Mouse (Mus musculus) stomach, postnatal 0 days (tissue): ENCODE data around the gene Ache. TPM values are rescaled to one million over a fixed set of nuclear protein-coding genes. Genes with fewer than 3 reads are reported as not detected.

Experiments
- ATAC-seq: fragments of 200-750 bp; cut with Nextera tagmentation; 2 replicates; pipeline ENCODE4 v1.8.0; 2017; ENCODE audit not compliant: low FRiP score, low TSS enrichment
- DNase-seq: peaks from one replicate; pipeline ENCODE4 v3.0.0-alpha.2; 2016; ENCODE audit warnings: low spot score
- H3K27ac ChIP-seq: fragments of 300-500 bp; sonication (generic); replicated peaks from 2 replicates; pipeline ENCODE4 v1.5.1; 2014; ENCODE audit warnings: mild to moderate bottlenecking, control low read depth
- H3K27me3 ChIP-seq: fragments of 300-500 bp; sonication (generic); 2 replicates; pipeline ENCODE4 v1.6.1; 2014; ENCODE audit warnings: low read length; ENCODE audit not compliant: control insufficient read depth, insufficient read depth
- H3K36me3 ChIP-seq: fragments of 300-500 bp; sonication (generic); 2 replicates; pipeline ENCODE4 v1.6.1; 2014; ENCODE audit warnings: low read length, mixed read lengths; ENCODE audit not compliant: control insufficient read depth, insufficient read depth
- H3K4me1 ChIP-seq: fragments of 300-500 bp; sonication (generic); replicated peaks from 2 replicates; pipeline ENCODE4 v1.6.1; 2014; ENCODE audit warnings: antibody characterized with exemption; ENCODE audit not compliant: control insufficient read depth, insufficient read depth
- H3K4me2 ChIP-seq: fragments of 300-500 bp; sonication (generic); replicated peaks from 2 replicates; pipeline ENCODE4 v1.6.1; 2014; ENCODE audit warnings: low read depth, mild to moderate bottlenecking, control low read depth, moderate library complexity
- H3K4me3 ChIP-seq: fragments of 300-500 bp; sonication (generic); 2 replicates; pipeline ENCODE4 v1.5.1; 2014; ENCODE audit warnings: low read depth, low read length, control low read depth
- H3K9ac ChIP-seq: fragments of 300-500 bp; sonication (generic); 2 replicates; pipeline ENCODE4 v1.6.1; 2014; ENCODE audit warnings: mild to moderate bottlenecking, low read length, control low read depth, mixed read lengths
- H3K9me3 ChIP-seq: fragments of 300-500 bp; sonication (generic); 2 replicates; pipeline ENCODE4 v1.6.1; 2016; ENCODE audit warnings: low read length; ENCODE audit not compliant: control insufficient read depth
- CTCF ChIP-seq: IDR thresholded peaks from 2 replicates; pipeline ENCODE4 v1.5.1; 2016; ENCODE audit warnings: antibody characterized with exemption, low read depth, mild to moderate bottlenecking, moderate library complexity
- EP300 ChIP-seq: optimal IDR thresholded peaks from 2 replicates; pipeline ENCODE3; 2016; ENCODE audit warnings: antibody characterized with exemption
- WGBS: fragments of 180-500 bp; shearing (Covaris S2); extraction: QIAGEN DNeasy Blood & Tissue Kit; methylation state at CpG from one replicate; pipeline ENCODE4 v1.1.7; 2014; 5-methylcytosine and 5-hydroxymethylcytosine counted together
- polyA plus RNA-seq: library from polyadenylated mRNA; unstranded; fragments of >200 nt; fragmentation: Nextera tagmentation; extraction: Ambion mirVana; gene quantifications from 2 replicates; pipeline ENCODE4 v1.2.1, GENCODE M21; 2015

The Ache gene
- polyA plus RNA-seq, 1 experiment from 2014 or later = 10.0 TPM

GRCm38 (mm10) chr5:137287953-137288743, 829 bp downstream of the Ache start:
- Histone ChIP-seq H3K36me3 (no peaks in the 10 kb centered on the region), H3K27me3 (no peaks in the 10 kb centered on the region; the same call in 1 of the 2 replicates), H3K4me3 (peak overlapping the region; percentile 33), H3K9me3 (no peaks in the 10 kb centered on the region), H3K4me1 (peaks cover 11% of the 10 kb centered on the region), H3K27ac (no peak overlapping the region), H3K9ac (peak overlapping the region; percentile 52), H3K4me2 (peak overlapping the region; percentile 64)
- TF ChIP-seq EP300 (no peak), CTCF (no peak)
- WGBS = under 1% methylated on average over 61 of the region's 65 CpGs
- no peak for DNase-seq
- ATAC-seq = no peak

- Histone ChIP-seq H3K9ac (peak overlapping the region; percentile 27; the same call in 1 of the 2 replicates), H3K27ac (no peak overlapping the region), H3K4me2 (peak overlapping the region; percentile 64), H3K27me3 (no peaks in the 10 kb centered on the region; the same call in 1 of the 2 replicates), H3K9me3 (no peaks in the 10 kb centered on the region), H3K4me3 (peak overlapping the region; percentile 25; the same call in 1 of the 2 replicates), H3K4me1 (peaks cover 12% of the 10 kb centered on the region), H3K36me3 (no peaks in the 10 kb centered on the region)
- peak; percentile 63 for TF ChIP-seq CTCF
- TF ChIP-seq EP300 = no peak
- ATAC-seq (no peak; the same call in 1 of the 2 replicates), DNase-seq (peak; percentile 40)
- WGBS = 4% methylated on average over 25 of the region's 25 CpGs
Measured at GRCm38 (mm10) chr5:137288999-137289470, 1.7 kb downstream of the Ache start.

GRCm38 (mm10) chr5:137289591-137290365, 2.5 kb downstream of the Ache start:
- Histone ChIP-seq H3K27me3 (no peaks in the 10 kb centered on the region; the same call in 1 of the 2 replicates), H3K4me1 (peaks cover 14% of the 10 kb centered on the region), H3K27ac (no peak overlapping the region), H3K9ac (no peak overlapping the region), H3K4me3 (no peak overlapping the region), H3K9me3 (no peaks in the 10 kb centered on the region), H3K4me2 (peak overlapping the region; percentile 64), H3K36me3 (no peaks in the 10 kb centered on the region)
- DNase-seq (no peak), ATAC-seq (no peak)
- WGBS = 57% methylated on average over 13 of the region's 13 CpGs
- TF ChIP-seq CTCF = no peak
- TF ChIP-seq EP300 = no peak

GRCm38 (mm10) chr5:137290677-137291076, 3.4 kb downstream of the Ache start:
- DNase-seq (peak; percentile 86), ATAC-seq (peak; percentile 9; the same call in 1 of the 2 replicates)
- no peaks in the 10 kb centered on the region; the same call in 1 of the 2 replicates for H3K27me3 ChIP-seq
- H3K4me2 ChIP-seq = no peak overlapping the region
- 33% methylated on average over 15 of the region's 15 CpGs for WGBS
- peak; percentile 80 for TF ChIP-seq CTCF
- TF ChIP-seq EP300 = no peak
- H3K9ac ChIP-seq = no peak overlapping the region
- H3K9me3 ChIP-seq = no peaks in the 10 kb centered on the region
- H3K4me3 ChIP-seq = no peak overlapping the region
- H3K27ac ChIP-seq = no peak overlapping the region
- H3K36me3 ChIP-seq = no peaks in the 10 kb centered on the region
- H3K4me1 ChIP-seq = peaks cover 17% of the 10 kb centered on the region

GRCm38 (mm10) chr5:137291381-137291926, 4.1 kb downstream of the Ache start:
- H3K27ac ChIP-seq = no peak overlapping the region
- TF ChIP-seq EP300 = no peak
- no peak for TF ChIP-seq CTCF
- H3K36me3 ChIP-seq = peaks cover 4% of the 10 kb centered on the region; the same call in 1 of the 2 replicates
- WGBS = 77% methylated on average over 15 of the region's 15 CpGs
- no peak overlapping the region for H3K4me3 ChIP-seq
- H3K27me3 ChIP-seq = no peaks in the 10 kb centered on the region; the same call in 1 of the 2 replicates
- no peak overlapping the region for H3K4me2 ChIP-seq
- no peak for ATAC-seq
- H3K4me1 ChIP-seq = peaks cover 17% of the 10 kb centered on the region
- no peak for DNase-seq
- H3K9me3 ChIP-seq = no peaks in the 10 kb centered on the region
- H3K9ac ChIP-seq = no peak overlapping the region
